ENCODE assay signal across 8 mouse cellular contexts in the genomic region with DNA sequence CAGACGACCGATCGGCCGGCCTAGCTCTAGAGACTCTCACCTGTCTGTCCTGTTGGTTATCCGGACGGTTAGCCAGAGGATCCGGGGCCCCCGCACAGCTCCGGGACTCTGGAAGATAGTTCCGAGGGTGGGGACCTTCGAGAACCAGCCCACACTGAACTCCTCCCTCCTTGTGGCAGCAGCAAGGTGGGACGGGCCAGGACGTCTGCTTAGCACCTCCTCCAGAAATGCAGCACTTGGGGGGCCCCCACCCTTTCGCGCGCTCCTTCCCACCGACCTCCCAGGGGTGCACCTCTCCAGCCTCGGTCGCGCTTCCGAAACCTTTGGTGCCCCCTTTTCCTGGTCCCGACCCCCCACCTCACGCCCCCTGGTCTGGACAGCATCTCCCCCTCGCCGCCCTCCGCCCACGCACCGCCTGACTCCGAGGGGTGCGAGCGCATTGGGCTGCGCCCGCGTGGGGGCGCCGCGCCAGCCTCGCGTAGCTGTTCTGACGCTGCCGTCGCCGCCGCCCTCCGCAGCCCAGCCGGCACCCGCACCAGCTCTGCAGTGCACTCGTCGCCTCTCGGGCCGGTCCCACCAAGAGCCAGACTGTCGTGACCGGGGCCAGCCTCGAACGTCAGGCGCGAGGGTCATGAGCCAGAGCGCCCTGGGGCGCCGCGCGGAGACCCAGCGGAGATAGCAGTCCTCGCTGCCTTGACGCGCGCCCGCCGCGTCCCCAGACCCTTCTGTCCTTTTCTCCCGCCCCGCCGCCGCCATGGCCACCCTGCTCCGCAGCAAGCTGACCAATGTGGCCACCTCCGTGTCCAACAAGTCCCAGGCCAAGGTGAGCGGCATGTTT. TPM values are rescaled to one million over a fixed set of nuclear protein-coding genes. Genes with fewer than 3 reads are reported as not detected.
DNase-seq lines count a peak whose midpoint lies in the region; ATAC-seq lines count a peak whose summit lies in the region.

Gene Slc32a1 (plus strand): TSS at position 280 of the 838 bp plus-strand sequence.

- H3K4me1 ChIP-seq in heart, embryonic 13.5 days: peaks cover 27% of the 10 kb centered on the region
- H3K4me1 ChIP-seq in embryonic facial prominence, embryonic 14.5 days (ENCODE audit: control insufficient read depth, insufficient read depth, low read length): peaks cover 6% of the 10 kb centered on the region; the same call in 1 of the 2 replicates
- peaks cover 3% of the 10 kb centered on the region; the same call in 1 of the 2 replicates for H3K4me1 ChIP-seq in midbrain, embryonic 16.5 days (ENCODE audit: control insufficient read depth, insufficient read depth, low read length)

- H3K4me3 ChIP-seq in heart, embryonic 13.5 days: peak within 1 kb of the TSS; percentile 29
- H3K4me3 ChIP-seq in embryonic facial prominence, embryonic 14.5 days (ENCODE audit: low read depth, low read length): peak within 1 kb of the TSS; percentile 29
- H3K4me3 ChIP-seq in midbrain, embryonic 16.5 days (ENCODE audit: low read depth, low read length): peak within 1 kb of the TSS; percentile 53

- intact Hi-C loops in heart, postnatal 36 days (cut with DNase I): no loop called here

- H3K27me3 ChIP-seq in heart, embryonic 13.5 days (replicated peaks): peaks cover 100% of the 10 kb centered on the region
- peaks cover 100% of the 10 kb centered on the region for H3K27me3 ChIP-seq in embryonic facial prominence, embryonic 14.5 days (replicated peaks; ENCODE audit: control insufficient read depth, insufficient read depth, low read length)
- H3K27me3 ChIP-seq in midbrain, embryonic 16.5 days (ENCODE audit: control insufficient read depth, insufficient read depth, low read depth, low read length): peaks cover 22% of the 10 kb centered on the region

- WGBS in heart, embryonic 13.5 days: under 1% methylated on average over 77 of the region's 77 CpGs
- 2% methylated on average over 35 of the region's 77 CpGs for WGBS in embryonic facial prominence, embryonic 14.5 days
- under 1% methylated on average over 74 of the region's 77 CpGs for WGBS in midbrain, embryonic 16.5 days

- DNase-seq in heart, postnatal 36 days: no peak
- peak; percentile 22 for DNase-seq in CD4-positive helper T cell, adult 2 months (ENCODE audit: low read depth, low spot score)
- DNase-seq in embryonic facial prominence, embryonic 14.5 days (ENCODE audit: low spot score): no peak
- DNase-seq in layer of hippocampus, postnatal 25 days (ENCODE audit: extremely low spot score in 1 of 2, low spot score in 1 of 2): no peak
- no peak for DNase-seq in gastrocnemius, postnatal 10 days
- no peak for DNase-seq in adrenal gland, adult 18-20 months (ENCODE audit: low spot score in 2 of 2)

- H3K9me3 ChIP-seq in heart, embryonic 13.5 days: no peaks in the 10 kb centered on the region
- no peaks in the 10 kb centered on the region for H3K9me3 ChIP-seq in embryonic facial prominence, embryonic 14.5 days (ENCODE audit: control insufficient read depth, low read length)
- H3K9me3 ChIP-seq in midbrain, embryonic 16.5 days (replicated peaks; ENCODE audit: control insufficient read depth, low read length, poor library complexity, severe bottlenecking): no peaks in the 10 kb centered on the region

- H3K9ac ChIP-seq in heart, embryonic 13.5 days: no peak within 1 kb of the TSS
- no peak within 1 kb of the TSS for H3K9ac ChIP-seq in embryonic facial prominence, embryonic 14.5 days (ENCODE audit: low read depth, low read length)
- peak within 1 kb of the TSS; percentile 77 for H3K9ac ChIP-seq in midbrain, embryonic 16.5 days (ENCODE audit: low read depth, low read length)

- no peak for ATAC-seq in heart, embryonic 13.5 days (ENCODE audit: extremely low read depth, insufficient number of reproducible peaks, low FRiP score, low TSS enrichment)
- ATAC-seq in embryonic facial prominence, embryonic 14.5 days (ENCODE audit: low read depth): peak; percentile 41
- ATAC-seq in midbrain, embryonic 16.5 days: peak; percentile 73

- H3K4me2 ChIP-seq in heart, embryonic 13.5 days: peak within 1 kb of the TSS; percentile 51
- peak within 1 kb of the TSS; percentile 43 for H3K4me2 ChIP-seq in embryonic facial prominence, embryonic 14.5 days (ENCODE audit: low read depth, low read length)
- peak within 1 kb of the TSS; percentile 62 for H3K4me2 ChIP-seq in midbrain, embryonic 16.5 days (ENCODE audit: low read length)

- H3K36me3 ChIP-seq in heart, embryonic 13.5 days: no peaks in the 10 kb centered on the region
- H3K36me3 ChIP-seq in embryonic facial prominence, embryonic 14.5 days (ENCODE audit: control insufficient read depth, insufficient read depth, low read length): no peaks in the 10 kb centered on the region
- H3K36me3 ChIP-seq in midbrain, embryonic 16.5 days (ENCODE audit: control insufficient read depth, insufficient read depth, low read length): no peaks in the 10 kb centered on the region

- H3K27ac ChIP-seq in heart, embryonic 13.5 days (replicated peaks): no peak within 1 kb of the TSS
- no peak within 1 kb of the TSS for H3K27ac ChIP-seq in embryonic facial prominence, embryonic 14.5 days (replicated peaks; ENCODE audit: low read depth, low read length)
- H3K27ac ChIP-seq in midbrain, embryonic 16.5 days (ENCODE audit: low read length): peak within 1 kb of the TSS; percentile 91

RNA-seq across cellular contexts. Expression of gene Slc32a1, which starts in this region (rescaled TPM):
- not detected in 2 replicates for polyA plus RNA-seq in heart, embryonic 13.5 days (2015; fragmentation: Nextera tagmentation; extraction: Ambion mirVana)
- total RNA-seq in heart, postnatal 36 days (2021): not detected
- polyA plus RNA-seq in embryonic facial prominence, embryonic 14.5 days (2014; fragmentation: Nextera tagmentation; extraction: Ambion mirVana): 0.07 TPM in 1 of 2 replicates, not detected in the other
- total RNA-seq in layer of hippocampus, postnatal 25 days (2021): 10 to 100 TPM; 68.3 to 77.6 TPM
- polyA plus RNA-seq in midbrain, embryonic 16.5 days (2015; fragmentation: Nextera tagmentation; extraction: Ambion mirVana): 8.2 and 8.6 TPM in 2 replicates
- total RNA-seq in gastrocnemius, postnatal 10 days (2021): under 1 TPM in 1 of 2 experiments, not detected in 1; 0.11 TPM
- total RNA-seq in adrenal gland, adult 18-20 months (2021): not detected

Comparison
In these comparisons a context has a peak if more than half of its experiments do, and no peak if none do; other contexts are left out.
1. RNA of gene Slc32a1 (total RNA-seq): 68.3 to 77.6 TPM in layer of hippocampus, postnatal 25 days; 0.11 TPM in gastrocnemius, postnatal 10 days, not detected in adrenal gland, adult 18-20 months and not detected in heart, postnatal 36 days; every median in the first group is over 10 times any median in the second.
2. Peak in ATAC-seq, H3K4me3 ChIP-seq and H3K4me2 ChIP-seq in embryonic facial prominence, embryonic 14.5 days; RNA of the gene not detected or under 1 TPM.
3. Peak in every context shown above with its lines, with median percentiles within 50 percentile points of each other: H3K4me2 ChIP-seq and H3K4me3 ChIP-seq.